Mouse (Mus musculus) hindbrain, postnatal 0 days (tissue): ENCODE results near the gene Fam124a. TPM values are rescaled to one million over a fixed set of nuclear protein-coding genes. Genes with fewer than 3 reads are reported as not detected.

Experiments
- ATAC-seq: fragments of 200-750 bp; cut with Nextera tagmentation; 2 replicates; pipeline ENCODE4 v1.8.0; 2017; ENCODE audit warnings: mild to moderate bottlenecking, moderate TSS enrichment, moderate library complexity
- DNase-seq: peaks from one replicate; pipeline ENCODE4 v3.0.0-alpha.2; 2015; ENCODE audit warnings: low spot score
- H3K27ac ChIP-seq: fragments of 300-500 bp; sonication (generic); 2 replicates; pipeline ENCODE4 v1.5.1; 2014; ENCODE audit warnings: mild to moderate bottlenecking
- H3K27me3 ChIP-seq: fragments of 300-500 bp; sonication (generic); 2 replicates; pipeline ENCODE4 v1.6.1; 2014; ENCODE audit warnings: low read length, mixed read lengths; ENCODE audit not compliant: insufficient read depth
- H3K36me3 ChIP-seq: fragments of 300-500 bp; sonication (generic); 2 replicates; pipeline ENCODE4 v1.6.1; 2014; ENCODE audit warnings: low read length, mixed read lengths; ENCODE audit not compliant: insufficient read depth
- H3K4me1 ChIP-seq: fragments of 300-500 bp; sonication (generic); 2 replicates; pipeline ENCODE4 v1.6.1; 2014; ENCODE audit warnings: antibody characterized with exemption, low read length, mixed read lengths; ENCODE audit not compliant: insufficient read depth
- H3K4me2 ChIP-seq: fragments of 300-500 bp; sonication (generic); 2 replicates; pipeline ENCODE4 v1.6.1; 2014; ENCODE audit warnings: low read depth, mild to moderate bottlenecking, low read length, moderate library complexity, mixed read lengths
- H3K4me3 ChIP-seq: fragments of 300-500 bp; sonication (generic); 2 replicates; pipeline ENCODE4 v1.5.1; 2014; ENCODE audit warnings: low read length
- H3K9ac ChIP-seq: fragments of 300-500 bp; sonication (generic); replicated peaks from 2 replicates; pipeline ENCODE4 v1.6.1; 2014; ENCODE audit warnings: mild to moderate bottlenecking, low read length, moderate library complexity, mixed read lengths
- H3K9me3 ChIP-seq: fragments of 300-500 bp; sonication (generic); 2 replicates; pipeline ENCODE4 v1.6.1; 2016; ENCODE audit warnings: low read length, mixed read lengths
- CTCF ChIP-seq: IDR thresholded peaks from 2 replicates; pipeline ENCODE4 v1.5.1; 2016; ENCODE audit warnings: antibody characterized with exemption, control low read depth, low read depth
- WGBS: fragments of 180-500 bp; shearing (Covaris S2); extraction: QIAGEN DNeasy Blood & Tissue Kit; methylation state at CpG from one replicate; pipeline ENCODE4 v1.1.7; 2014; 5-methylcytosine and 5-hydroxymethylcytosine counted together
- polyA plus RNA-seq: library from polyadenylated mRNA; unstranded; fragments of >200 nt; fragmentation: Nextera tagmentation; extraction: Ambion mirVana; gene quantifications from 2 replicates; pipeline ENCODE4 v1.2.1, GENCODE M21; 2015
- total RNA-seq: library from RNA; depleted of rRNA; stranded (reverse); fragments of >200 nt; gene quantifications from 2 replicates; pipeline ENCODE4 v1.2.3, GENCODE M21; 2014; rRNA removed

Fam124a gene
- total and polyA plus RNA-seq, 2 experiments from 2014 or later: 31.3 to 41.2 TPM

- Histone ChIP-seq H3K4me3 (no peak overlapping the region), H3K27me3 (no peaks in the 10 kb centered on the region), H3K9me3 (no peaks in the 10 kb centered on the region), H3K4me1 (no peaks in the 10 kb centered on the region), H3K9ac (no peak overlapping the region), H3K4me2 (no peak overlapping the region), H3K27ac (no peak overlapping the region), H3K36me3 (no peaks in the 10 kb centered on the region)
- no peak for TF ChIP-seq CTCF
- ATAC-seq (no peak), DNase-seq (no peak)
- 91% methylated on average over 6 of the region's 6 CpGs for WGBS
Measured at GRCm38 (mm10) chr14:62648405-62648804, 92.9 kb downstream of the Fam124a start.

GRCm38 (mm10) chr14:62650376-62650775 lies 94.8 kb downstream of the Fam124a start:
- Histone ChIP-seq H3K4me3 (no peak overlapping the region), H3K27me3 (no peaks in the 10 kb centered on the region), H3K4me1 (no peaks in the 10 kb centered on the region), H3K9me3 (no peaks in the 10 kb centered on the region), H3K36me3 (no peaks in the 10 kb centered on the region), H3K27ac (no peak overlapping the region), H3K9ac (no peak overlapping the region), H3K4me2 (no peak overlapping the region)
- DNase-seq: no peak
- 67% methylated on average over 3 of the region's 3 CpGs for WGBS
- no peak for ATAC-seq
- no peak for TF ChIP-seq CTCF

- H3K9ac ChIP-seq: no peak overlapping the region
- no peak for DNase-seq
- no peaks in the 10 kb centered on the region for H3K9me3 ChIP-seq
- H3K4me1 ChIP-seq: no peaks in the 10 kb centered on the region
- H3K36me3 ChIP-seq: no peaks in the 10 kb centered on the region
- 91% methylated on average over 3 of the region's 3 CpGs for WGBS
- no peak for ATAC-seq
- no peaks in the 10 kb centered on the region for H3K27me3 ChIP-seq
- no peak overlapping the region for H3K27ac ChIP-seq
- TF ChIP-seq CTCF: no peak
- no peak overlapping the region for H3K4me3 ChIP-seq
- H3K4me2 ChIP-seq: no peak overlapping the region
Measured at GRCm38 (mm10) chr14:62651771-62652170, 96.2 kb downstream of the Fam124a start.

- no peak overlapping the region for H3K27ac ChIP-seq
- 85% methylated on average over 7 of the region's 7 CpGs for WGBS
Measured at GRCm38 (mm10) chr14:62655996-62656395, 100.5 kb downstream of the Fam124a start.

GRCm38 (mm10) chr14:62657469-62657868 lies 101.9 kb downstream of the Fam124a start:
- ATAC-seq (no peak), DNase-seq (no peak)
- Histone ChIP-seq H3K4me1 (no peaks in the 10 kb centered on the region), H3K27ac (no peak overlapping the region), H3K36me3 (no peaks in the 10 kb centered on the region), H3K4me2 (no peak overlapping the region), H3K4me3 (no peak overlapping the region), H3K9ac (no peak overlapping the region), H3K27me3 (no peaks in the 10 kb centered on the region), H3K9me3 (no peaks in the 10 kb centered on the region)
- WGBS: 84% methylated on average over 3 of the region's 3 CpGs
- no peak for TF ChIP-seq CTCF

More at GRCm38 (mm10) chr14:62655996-62656395, 100.5 kb downstream of the Fam124a start:
- TF ChIP-seq CTCF: no peak
- Histone ChIP-seq H3K4me2 (no peak overlapping the region), H3K27me3 (no peaks in the 10 kb centered on the region), H3K4me1 (no peaks in the 10 kb centered on the region), H3K9me3 (no peaks in the 10 kb centered on the region), H3K9ac (no peak overlapping the region), H3K36me3 (no peaks in the 10 kb centered on the region), H3K4me3 (no peak overlapping the region)
- ATAC-seq (no peak), DNase-seq (no peak)

Other genes starting within 250 kb of the Fam124a start
- 0.83 and 2.2 TPM in 2 replicates for gene Gucy1b2, start 99.4 kb upstream of the Fam124a start, total RNA-seq
- 0.80 and 0.83 TPM in 2 replicates for gene Gucy1b2, start 99.4 kb upstream of the Fam124a start, polyA plus RNA-seq
- not detected in 2 replicates for gene Gm4131, start 11.2 kb downstream of the Fam124a start, total RNA-seq
- 0.25 and 0.26 TPM in 2 replicates for gene Gm4131, start 11.2 kb downstream of the Fam124a start, polyA plus RNA-seq
- not detected in 2 replicates for gene Serpine3, start 107.9 kb downstream of the Fam124a start, total RNA-seq
- gene Serpine3, start 107.9 kb downstream of the Fam124a start, polyA plus RNA-seq: not detected in 2 replicates
- gene Ints6, start 205.4 kb downstream of the Fam124a start, total RNA-seq: 26.3 and 31.7 TPM in 2 replicates
- gene Ints6, start 205.4 kb downstream of the Fam124a start, polyA plus RNA-seq: 7.5 and 9.9 TPM in 2 replicates